Mouse (Mus musculus): ENCODE measurements at regions not wholly inside any gene's neighbourhood (a gene's known extent, or its start where the extent isn't known, plus 50 kb on each side); places are given as distances from the start of the nearest gene placed in this dataset.

DNA sequence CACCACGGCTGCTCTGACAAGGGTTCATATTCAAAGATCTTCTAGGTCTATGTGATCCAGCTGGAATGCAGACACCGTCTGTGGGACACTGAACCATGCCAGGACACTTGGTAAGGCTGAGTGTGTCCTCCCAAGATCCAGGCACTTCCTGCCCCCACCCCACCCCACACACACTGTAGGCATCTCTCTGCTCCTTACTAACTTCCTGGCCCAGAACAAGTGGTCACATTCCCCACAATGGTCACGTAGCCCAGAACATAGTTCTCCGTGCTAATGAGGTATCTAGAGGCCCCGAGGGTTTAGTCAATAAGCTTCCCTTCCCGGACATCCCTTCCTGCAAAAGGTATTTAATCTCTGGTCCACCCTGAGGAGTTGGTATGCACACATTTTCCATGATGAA is 54.5 kb upstream of the Cav2 start:
- DNase-seq, result no peak
